Mouse (Mus musculus) midbrain, embryonic 10.5 days (tissue): ENCODE measurements at regions not wholly inside any gene's neighbourhood (a gene's known extent, or its start where the extent isn't known, plus 50 kb on each side); places are given as distances from the start of the nearest gene placed in this dataset.
"Not testable (repeated sequence)": the region's sequence is repeated elsewhere in the genome, so short reads cannot be mapped to it uniquely, and the experiment has no call there.

Experiments
- DNase-seq: peaks from one replicate; pipeline ENCODE4 v3.0.0-alpha.2; 2017; ENCODE audit warnings: low spot score
- H3K27ac ChIP-seq: fragments of 300-500 bp; sonication (generic); replicated peaks from 2 replicates; pipeline ENCODE4 v1.5.1; 2016; ENCODE audit warnings: mild to moderate bottlenecking
- H3K27me3 ChIP-seq: fragments of 300-500 bp; sonication (generic); 2 replicates; pipeline ENCODE4 v1.6.1; 2016; ENCODE audit warnings: low read depth, mild to moderate bottlenecking; ENCODE audit not compliant: poor library complexity, severe bottlenecking
- H3K36me3 ChIP-seq: fragments of 300-500 bp; sonication (generic); 2 replicates; pipeline ENCODE4 v1.6.1; 2016; ENCODE audit warnings: mild to moderate bottlenecking, moderate library complexity
- H3K4me1 ChIP-seq: fragments of 300-500 bp; sonication (generic); 2 replicates; pipeline ENCODE4 v1.6.1; 2016
- H3K4me3 ChIP-seq: fragments of 300-500 bp; sonication (generic); 2 replicates; pipeline ENCODE4 v1.5.1; 2016; ENCODE audit warnings: mild to moderate bottlenecking, moderate library complexity
- H3K9me3 ChIP-seq: fragments of 300-500 bp; sonication (generic); replicated peaks from 2 replicates; pipeline ENCODE4 v1.6.1; 2016; ENCODE audit warnings: mild to moderate bottlenecking
- WGBS: fragments of 180-500 bp; shearing (Covaris S2); methylation state at CpG from one replicate; pipeline ENCODE4 v1.1.7; 2016; 5-methylcytosine and 5-hydroxymethylcytosine counted together

GRCm38 (mm10) chr9:32938857-32939256 lies 302.8 kb downstream of the Ets1 start:
- DNase-seq = no peak
- WGBS = 89% methylated on average over 6 of the region's 6 CpGs
- Histone ChIP-seq H3K4me3 (no peak overlapping the region), H3K9me3 (no peaks in the 10 kb centered on the region), H3K27me3 (peaks cover 25% of the 10 kb centered on the region; the same call in 1 of the 2 replicates), H3K4me1 (peaks cover 25% of the 10 kb centered on the region), H3K27ac (no peak overlapping the region), H3K36me3 (no peaks in the 10 kb centered on the region)

- Histone ChIP-seq H3K9me3 (no peaks in the 10 kb centered on the region), H3K4me1 (peaks cover 25% of the 10 kb centered on the region), H3K36me3 (no peaks in the 10 kb centered on the region), H3K4me3 (no peak overlapping the region), H3K27ac (no peak overlapping the region), H3K27me3 (peaks cover 25% of the 10 kb centered on the region; the same call in 1 of the 2 replicates)
- no peak for DNase-seq
- WGBS = 88% methylated on average over 3 of the region's 3 CpGs
These were observed 303.6 kb downstream of the Ets1 start for GRCm38 (mm10) chr9:32939626-32940025.

- peak; percentile 83 for DNase-seq
- Histone ChIP-seq H3K36me3 (no peaks in the 10 kb centered on the region), H3K4me3 (peak overlapping the region; percentile 61), H3K27ac (peak overlapping the region; percentile 83), H3K4me1 (peaks cover 25% of the 10 kb centered on the region), H3K27me3 (peaks cover 25% of the 10 kb centered on the region; the same call in 1 of the 2 replicates), H3K9me3 (no peaks in the 10 kb centered on the region)
- 22% methylated on average over 19 of the region's 19 CpGs for WGBS
These were observed 304.2 kb downstream of the Ets1 start for GRCm38 (mm10) chr9:32940111-32940813.

GRCm38 (mm10) chr9:32940919-32941767 lies 305.1 kb downstream of the Ets1 start:
- Histone ChIP-seq H3K27ac (peak overlapping the region; percentile 49; the same call in 1 of the 2 replicates), H3K4me3 (peak overlapping the region; percentile 61), H3K27me3 (peaks cover 25% of the 10 kb centered on the region; the same call in 1 of the 2 replicates), H3K9me3 (no peaks in the 10 kb centered on the region), H3K36me3 (no peaks in the 10 kb centered on the region), H3K4me1 (peaks cover 25% of the 10 kb centered on the region)
- 53% methylated on average over 12 of the region's 12 CpGs for WGBS
- no peak for DNase-seq

DNA sequence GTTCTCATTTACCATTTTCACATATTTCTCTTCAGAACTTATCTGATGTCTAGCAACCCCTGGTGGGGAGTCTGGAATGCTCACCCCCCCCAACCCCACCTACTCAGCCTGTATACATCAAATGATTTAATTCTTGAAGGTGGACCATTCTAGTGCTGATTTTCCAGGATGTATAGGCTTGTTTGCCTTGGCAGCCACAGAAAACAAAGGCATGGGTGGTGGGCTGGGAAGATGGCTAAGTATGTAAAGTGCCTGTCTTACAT lies 305.7 kb downstream of the Ets1 start:
- peaks cover 25% of the 10 kb centered on the region; the same call in 1 of the 2 replicates for H3K27me3 ChIP-seq
- no peak overlapping the region for H3K4me3 ChIP-seq
- no peak overlapping the region for H3K27ac ChIP-seq
- no peaks in the 10 kb centered on the region for H3K9me3 ChIP-seq
- H3K36me3 ChIP-seq = no peaks in the 10 kb centered on the region
- DNase-seq = no peak
- peaks cover 20% of the 10 kb centered on the region for H3K4me1 ChIP-seq

- H3K9me3 ChIP-seq = no peaks in the 10 kb centered on the region
- no peaks in the 10 kb centered on the region for H3K4me1 ChIP-seq
- no peak overlapping the region for H3K4me3 ChIP-seq
- WGBS = 87% methylated on average over 3 of the region's 3 CpGs
- no peaks in the 10 kb centered on the region for H3K36me3 ChIP-seq
- H3K27ac ChIP-seq = no peak overlapping the region
- DNase-seq = no peak
- peaks cover 3% of the 10 kb centered on the region; the same call in 1 of the 2 replicates for H3K27me3 ChIP-seq
These were observed 311.2 kb downstream of the Ets1 start for GRCm38 (mm10) chr9:32947221-32947620.

GRCm38 (mm10) chr9:32949036-32949435 lies 313.0 kb downstream of the Ets1 start:
- no peak overlapping the region for H3K4me3 ChIP-seq
- no peaks in the 10 kb centered on the region for H3K36me3 ChIP-seq
- no peaks in the 10 kb centered on the region for H3K27me3 ChIP-seq
- 71% methylated on average over 3 of the region's 3 CpGs for WGBS
- no peaks in the 10 kb centered on the region for H3K4me1 ChIP-seq
- no peak overlapping the region for H3K27ac ChIP-seq
- DNase-seq = no peak
- no peaks in the 10 kb centered on the region for H3K9me3 ChIP-seq

DNA sequence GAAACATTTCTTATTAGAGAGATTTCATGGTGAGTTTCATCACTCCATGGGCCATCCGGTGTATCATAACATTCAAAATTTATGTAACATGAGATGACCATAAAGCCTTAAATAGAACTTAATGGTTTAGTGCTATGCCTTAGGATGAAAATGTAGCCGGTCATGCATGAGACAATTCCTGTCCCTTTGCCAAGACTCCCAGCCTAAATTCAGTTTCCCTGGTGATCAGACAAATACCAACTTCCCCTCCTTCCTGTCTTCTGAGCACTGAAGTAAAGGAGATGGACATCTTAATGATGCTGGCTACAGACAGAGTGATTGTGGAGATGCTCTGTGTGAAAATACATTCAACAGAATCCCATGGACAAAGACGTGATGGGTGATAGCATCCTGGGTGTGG lies 322.7 kb downstream of the Ets1 start:
- 90% methylated on average over 3 of the region's 3 CpGs for WGBS
- H3K27ac ChIP-seq = no peak overlapping the region
- H3K4me1 ChIP-seq = no peaks in the 10 kb centered on the region
- H3K4me3 ChIP-seq = no peak overlapping the region
- no peak for DNase-seq
- H3K27me3 ChIP-seq = no peaks in the 10 kb centered on the region
- no peaks in the 10 kb centered on the region for H3K9me3 ChIP-seq
- H3K36me3 ChIP-seq = no peaks in the 10 kb centered on the region

DNA sequence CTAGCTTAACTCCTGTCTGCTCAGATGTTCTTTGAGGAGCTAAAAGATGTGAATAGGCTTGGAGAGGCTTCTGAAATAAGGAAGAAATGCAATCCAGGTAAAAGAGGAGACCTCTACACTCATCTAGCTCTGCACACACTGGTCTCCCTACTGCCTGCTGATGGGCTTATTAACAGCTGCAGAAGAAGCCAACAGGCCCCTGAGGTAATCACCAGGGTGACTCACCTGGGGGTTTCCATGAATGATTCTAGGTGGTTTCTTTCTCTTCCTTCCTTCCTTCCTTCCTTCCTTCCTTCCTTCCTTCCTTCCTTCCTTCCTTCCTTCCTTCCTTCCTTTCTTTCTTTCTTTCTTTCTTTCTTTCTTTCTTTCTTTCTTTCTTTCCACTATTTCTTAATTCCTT lies 323.4 kb downstream of the Ets1 start:
- not testable (repeated sequence) for H3K36me3 ChIP-seq, H3K27ac ChIP-seq, H3K27me3 ChIP-seq, H3K4me1 ChIP-seq, H3K9me3 ChIP-seq, DNase-seq, H3K4me3 ChIP-seq

GRCm38 (mm10) chr9:32962679-32963205 lies 326.7 kb downstream of the Ets1 start:
- no peaks in the 10 kb centered on the region for H3K9me3 ChIP-seq
- 95% methylated on average over 5 of the region's 5 CpGs for WGBS
- no peaks in the 10 kb centered on the region for H3K4me1 ChIP-seq
- no peak overlapping the region for H3K27ac ChIP-seq
- DNase-seq = no peak
- no peaks in the 10 kb centered on the region for H3K27me3 ChIP-seq
- no peak overlapping the region for H3K4me3 ChIP-seq
- no peaks in the 10 kb centered on the region for H3K36me3 ChIP-seq

DNA sequence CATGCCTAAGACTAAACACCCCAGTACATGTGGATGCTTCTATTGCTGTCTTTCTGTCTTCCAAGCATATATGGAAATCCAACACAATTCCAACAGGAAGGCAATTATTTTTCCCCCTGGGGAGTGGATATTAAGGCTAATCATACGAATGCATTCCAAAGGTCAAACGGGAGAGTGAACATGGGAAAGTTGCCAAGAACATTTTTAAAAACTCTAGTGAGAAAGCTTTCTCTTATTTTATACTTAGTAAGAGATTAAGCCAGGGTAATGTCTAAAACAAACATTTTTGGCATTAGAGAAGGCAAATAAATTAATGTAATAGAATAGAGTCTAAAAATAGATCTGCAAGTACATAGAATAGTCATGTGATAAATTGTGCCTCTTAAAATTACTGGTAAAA lies 332.4 kb downstream of the Ets1 start:
- WGBS = 91% methylated on average over 2 of the region's 2 CpGs

GRCm38 (mm10) chr9:32971421-32971820 lies 335.4 kb downstream of the Ets1 start:
- DNase-seq = no peak
- 85% methylated on average over 5 of the region's 5 CpGs for WGBS
- H3K9me3 ChIP-seq = no peaks in the 10 kb centered on the region

More for the DNA sequence above, 332.4 kb downstream of the Ets1 start:
- Histone ChIP-seq H3K4me1 (0 out of 2 replicates have a peak, but pooled peaks cover 7% of the 10 kb centered on the region), H3K36me3 (no peaks in the 10 kb centered on the region), H3K4me3 (no peak overlapping the region), H3K27me3 (no peaks in the 10 kb centered on the region), H3K27ac (no peak overlapping the region), H3K9me3 (no peaks in the 10 kb centered on the region)
- DNase-seq = no peak

GRCm38 (mm10) chr9:32971926-32972325 lies 335.9 kb downstream of the Ets1 start:
- no peak for DNase-seq
- H3K27me3 ChIP-seq = no peaks in the 10 kb centered on the region
- no peak overlapping the region for H3K27ac ChIP-seq
- no peak overlapping the region for H3K4me3 ChIP-seq
- H3K9me3 ChIP-seq = no peaks in the 10 kb centered on the region
- 0 out of 2 replicates have a peak, but pooled peaks cover 7% of the 10 kb centered on the region for H3K4me1 ChIP-seq
- WGBS = 89% methylated on average over 7 of the region's 7 CpGs
- H3K36me3 ChIP-seq = no peaks in the 10 kb centered on the region

More at GRCm38 (mm10) chr9:32971421-32971820, 335.4 kb downstream of the Ets1 start:
- H3K27me3 ChIP-seq = no peaks in the 10 kb centered on the region
- no peak overlapping the region for H3K27ac ChIP-seq
- 0 out of 2 replicates have a peak, but pooled peaks cover 7% of the 10 kb centered on the region for H3K4me1 ChIP-seq
- no peaks in the 10 kb centered on the region for H3K36me3 ChIP-seq
- H3K4me3 ChIP-seq = no peak overlapping the region
